In the genomic region with DNA sequence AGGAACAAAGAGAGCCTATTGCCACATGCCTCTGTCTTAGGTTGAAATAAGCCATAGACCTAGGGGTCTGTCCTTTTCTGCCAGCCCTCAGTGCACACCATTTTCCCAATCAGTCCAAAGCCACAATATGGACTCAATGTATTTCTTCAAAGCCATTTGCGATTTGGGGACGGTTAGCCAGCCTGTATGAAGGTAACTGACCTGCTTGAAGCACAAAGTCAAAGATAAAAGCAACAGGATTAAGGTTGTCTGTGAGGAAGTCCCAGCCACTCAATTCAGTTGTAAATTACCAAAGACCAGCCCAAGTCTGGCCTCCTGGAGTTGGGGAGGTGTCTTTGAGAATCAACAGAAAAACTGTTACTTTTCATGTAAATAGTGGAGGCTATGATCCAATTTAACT, we compare ENCODE assay signal across 24 mouse cellular contexts.
"Had no signal": no experiment of that assay in that cellular context is flagged by ENCODE, and none has a peak within 500 bp of the region (broad histone marks: within the 10 kb centered on the region; RNA-seq: fewer than 3 reads in every experiment).

No protein-coding gene starts in this region.

- H3K4me1 ChIP-seq: heart, embryonic 10.5 days; heart, embryonic 12.5 days; hindbrain, embryonic 10.5 days; hindbrain, embryonic 12.5 days; intestine, embryonic 15.5 days; limb, embryonic 13.5 days; limb, embryonic 15.5 days; liver, embryonic 13.5 days; liver, embryonic 15.5 days had no signal

- DNase-seq: gastrocnemius, adult 2 months; gastrocnemius, postnatal 10 days; gastrocnemius, postnatal 25 days; heart, adult 18-20 months; heart, postnatal 10 days; heart, postnatal 4 days; kidney, adult 18-20 months; kidney, adult 8-10 months; kidney, postnatal 10 days; kidney, postnatal 25 days; kidney, postnatal 4 days; layer of hippocampus, postnatal 36 days; left cerebral cortex, postnatal 4 days; liver, embryonic 13.5 days had no signal

- H3K27ac ChIP-seq: gastrocnemius, adult 2 months; heart, embryonic 10.5 days; hindbrain, embryonic 10.5 days; hindbrain, embryonic 12.5 days; hindbrain, embryonic 14.5 days; intestine, embryonic 15.5 days; layer of hippocampus, adult 2 months; limb, embryonic 13.5 days; limb, embryonic 15.5 days; liver, embryonic 13.5 days; liver, embryonic 15.5 days had no signal

- H3K9me3 ChIP-seq: heart, embryonic 10.5 days; heart, embryonic 12.5 days; hindbrain, embryonic 10.5 days; hindbrain, embryonic 12.5 days; intestine, embryonic 15.5 days; limb, embryonic 13.5 days; limb, embryonic 15.5 days; liver, embryonic 13.5 days; liver, embryonic 15.5 days had no signal

- H3K36me3 ChIP-seq: heart, embryonic 10.5 days; heart, embryonic 12.5 days; hindbrain, embryonic 10.5 days; hindbrain, embryonic 12.5 days; intestine, embryonic 15.5 days; limb, embryonic 13.5 days; limb, embryonic 15.5 days; liver, embryonic 13.5 days; liver, embryonic 15.5 days had no signal

- H3K27me3 ChIP-seq: heart, embryonic 12.5 days; hindbrain, embryonic 12.5 days; intestine, embryonic 15.5 days; limb, embryonic 13.5 days; limb, embryonic 15.5 days; liver, embryonic 13.5 days; liver, embryonic 15.5 days had no signal

- H3K4me3 ChIP-seq: gastrocnemius, adult 2 months; heart, embryonic 10.5 days; heart, embryonic 12.5 days; hindbrain, embryonic 10.5 days; hindbrain, embryonic 12.5 days; intestine, embryonic 15.5 days; layer of hippocampus, adult 2 months; limb, embryonic 13.5 days; limb, embryonic 15.5 days; liver, embryonic 13.5 days; liver, embryonic 15.5 days had no signal

- H3K9ac ChIP-seq: heart, embryonic 12.5 days; hindbrain, embryonic 12.5 days; hindbrain, embryonic 14.5 days; intestine, embryonic 15.5 days; limb, embryonic 13.5 days; limb, embryonic 15.5 days; liver, embryonic 13.5 days; liver, embryonic 15.5 days had no signal
